Mouse (Mus musculus): ENCODE results near the gene Arid3c. TPM values are rescaled to one million over a fixed set of nuclear protein-coding genes. Genes with fewer than 3 reads are reported as not detected.
"Not testable (repeated sequence)": the region's sequence is repeated elsewhere in the genome, so short reads cannot be mapped to it uniquely, and the experiment has no call there.

Arid3c gene
- polyA plus RNA-seq (2012; rRNA removed) (0.09 and 0.20 TPM in 2 replicates), polyA plus RNA-seq (2014; fragmentation: Nextera tagmentation; extraction: Ambion mirVana) (0.29 TPM in 1 of 2 replicates, not detected in the other)

DNA sequence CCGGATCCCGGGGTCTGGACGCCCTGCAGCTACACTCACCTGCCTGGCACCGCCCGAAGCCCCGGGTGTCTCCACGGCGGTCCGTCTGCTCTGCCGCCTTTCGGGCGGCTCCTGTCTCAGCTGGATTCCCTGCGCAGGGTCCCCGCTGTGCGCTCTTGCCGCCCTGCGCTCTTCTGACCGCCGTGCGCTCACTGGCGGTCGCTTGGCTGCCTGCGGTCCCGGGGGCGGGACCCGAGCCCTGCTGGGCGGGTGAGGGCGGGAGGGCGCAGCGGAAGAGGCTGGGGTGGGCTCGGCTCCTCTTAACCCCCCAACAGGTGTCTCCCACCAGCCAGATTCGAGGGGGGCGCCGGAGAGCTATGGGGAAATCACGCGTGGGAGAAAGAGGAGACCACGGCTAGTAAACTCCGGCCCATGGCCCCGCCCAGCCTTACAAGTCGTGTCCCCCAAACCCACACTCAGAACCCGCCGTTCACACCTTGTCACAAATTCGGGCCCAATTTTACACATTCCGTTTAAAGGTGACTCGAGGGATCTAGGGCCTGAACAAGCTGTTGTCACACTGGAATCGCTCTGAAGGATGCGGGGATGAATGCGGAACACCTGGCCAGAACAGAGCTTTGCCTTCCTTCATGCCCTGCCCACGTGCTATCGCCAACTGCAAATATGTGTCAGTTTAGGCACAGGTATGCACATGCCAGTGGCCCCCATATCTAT lies at the start of gene Arid3c:
Arid3c (minus strand) TSS at position 91 of the 714 bp plus-strand sequence.
- H3K4me1 ChIP-seq (ENCODE audit: control insufficient read depth, insufficient read depth, low read length) = 0 out of 2 replicates have a peak, but pooled peaks cover 4% of the 10 kb centered on the region
- peak within 1 kb of the TSS; percentile 56 for H3K4me2 ChIP-seq (replicated peaks; ENCODE audit: low read depth, low read length, severe bottlenecking)
- no peaks in the 10 kb centered on the region for H3K9me3 ChIP-seq (ENCODE audit: control insufficient read depth, low read length)
- 0 out of 2 replicates have a peak within 1 kb of the TSS, but pooled peaks have one; percentile 32 for H3K9ac ChIP-seq (ENCODE audit: low read depth, low read length, severe bottlenecking)
- H3K36me3 ChIP-seq (ENCODE audit: control insufficient read depth, insufficient read depth, low read length) = no peaks in the 10 kb centered on the region
- TF ChIP-seq POLR2A (IDR thresholded peaks at IDR 0.05; ENCODE audit: borderline replicate concordance, extremely low read depth, insufficient read depth, insufficient read length) = no peak
- WGBS = under 1% methylated on average over 30 of the region's 50 CpGs
- no peak for ATAC-seq (ENCODE audit: low FRiP score, low read depth)
- H3K27ac ChIP-seq (replicated peaks; ENCODE audit: low read depth, low read length) = no peak within 1 kb of the TSS
- H3K4me3 ChIP-seq (replicated peaks; ENCODE audit: low read length) = peak within 1 kb of the TSS; percentile 36
- DNase-seq (ENCODE audit: low spot score) = no peak
- peaks cover 64% of the 10 kb centered on the region for H3K27me3 ChIP-seq (ENCODE audit: control insufficient read depth, insufficient read depth, low read length)

DNA sequence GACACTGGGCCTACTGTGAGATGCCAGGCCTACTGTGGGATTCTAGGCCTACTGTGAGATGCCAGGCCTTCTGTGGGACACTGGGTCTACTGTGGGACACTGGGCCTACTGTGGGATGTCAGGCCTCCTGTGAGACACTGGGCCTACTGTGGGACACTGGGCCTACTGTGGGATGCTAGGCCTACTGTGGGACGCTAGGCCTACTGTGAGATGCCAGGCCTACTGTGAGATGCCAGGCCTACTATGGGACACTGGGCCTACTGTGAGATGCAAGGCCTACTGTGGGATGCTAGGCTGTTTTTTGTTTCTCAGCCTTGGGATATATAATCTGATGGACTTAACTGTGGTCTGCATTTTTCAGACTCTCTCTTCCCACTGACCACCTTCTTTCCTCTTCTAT lies 44.9 kb upstream of the Arid3c start:
- H3K4me3 ChIP-seq (replicated peaks; ENCODE audit: low read length); ATAC-seq (ENCODE audit: low FRiP score, low read depth); DNase-seq (ENCODE audit: low spot score); H3K4me1 ChIP-seq (ENCODE audit: control insufficient read depth, insufficient read depth, low read length); H3K4me2 ChIP-seq (replicated peaks; ENCODE audit: low read depth, low read length, severe bottlenecking); H3K9ac ChIP-seq (ENCODE audit: low read depth, low read length, severe bottlenecking); H3K27ac ChIP-seq (replicated peaks; ENCODE audit: low read depth, low read length); H3K36me3 ChIP-seq (ENCODE audit: control insufficient read depth, insufficient read depth, low read length); H3K27me3 ChIP-seq (ENCODE audit: control insufficient read depth, insufficient read depth, low read length); H3K9me3 ChIP-seq (ENCODE audit: control insufficient read depth, low read length): not testable (repeated sequence)
- WGBS = 83% methylated on average over 1 of the region's 1 CpGs

DNA sequence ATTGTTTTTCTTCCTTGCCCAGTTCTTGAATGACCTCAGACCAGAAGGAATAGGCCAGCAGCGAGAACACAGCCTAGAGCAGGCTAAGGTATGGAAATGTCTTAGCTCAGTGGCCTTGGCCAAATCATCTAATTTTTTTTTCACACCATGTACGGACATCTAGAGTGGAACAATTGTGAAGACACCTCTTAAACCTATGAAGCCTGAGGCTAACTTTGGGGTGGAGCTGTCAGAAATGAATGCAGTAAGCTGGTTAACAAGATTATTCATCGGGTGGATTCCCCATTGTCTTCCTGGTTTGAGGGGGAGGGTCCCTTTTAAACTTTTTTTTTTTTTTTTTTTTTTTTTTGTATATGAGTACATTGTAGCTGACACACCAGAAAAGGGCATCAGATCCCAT lies 43.6 kb upstream of the Arid3c start:
- DNase-seq (ENCODE audit: low spot score); H3K9ac ChIP-seq (ENCODE audit: low read depth, low read length, severe bottlenecking); H3K9me3 ChIP-seq (ENCODE audit: control insufficient read depth, low read length); ATAC-seq (ENCODE audit: low FRiP score, low read depth); H3K27me3 ChIP-seq (ENCODE audit: control insufficient read depth, insufficient read depth, low read length); H3K4me1 ChIP-seq (ENCODE audit: control insufficient read depth, insufficient read depth, low read length); H3K36me3 ChIP-seq (ENCODE audit: control insufficient read depth, insufficient read depth, low read length); H3K27ac ChIP-seq (replicated peaks; ENCODE audit: low read depth, low read length): not testable (repeated sequence)
- Histone ChIP-seq H3K4me2 (replicated peaks; ENCODE audit: low read depth, low read length, severe bottlenecking) (peak overlapping the region; percentile 37), H3K4me3 (replicated peaks; ENCODE audit: low read length) (peak overlapping the region; percentile 35)
- 70% methylated on average over 3 of the region's 3 CpGs for WGBS

DNA sequence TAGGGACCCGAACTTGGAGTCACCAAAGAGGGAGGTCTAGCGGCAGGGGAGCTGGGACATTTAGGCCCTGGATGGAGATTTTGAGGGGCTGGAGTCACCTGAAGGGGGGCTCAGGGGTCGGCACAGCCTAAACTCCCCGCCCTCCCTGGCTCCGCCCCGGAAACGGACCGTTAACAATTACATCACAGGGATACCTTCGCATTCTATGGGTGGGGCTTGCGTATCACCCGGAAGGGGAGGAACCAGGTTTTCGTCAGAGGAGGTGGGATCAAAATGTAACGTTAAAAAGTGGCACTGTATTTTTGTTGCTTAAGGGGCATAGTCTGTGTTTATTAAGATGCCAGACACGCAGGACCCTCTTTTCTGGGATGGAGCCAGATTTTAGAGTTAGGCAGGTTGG lies 43.1 kb upstream of the Arid3c start, which contains the start of gene Ccl27a:
Ccl27a (minus strand) TSS at position 246 of the 400 bp plus-strand sequence.
- not testable (repeated sequence) for H3K9me3 ChIP-seq (ENCODE audit: control insufficient read depth, low read length); H3K4me1 ChIP-seq (ENCODE audit: control insufficient read depth, insufficient read depth, low read length); H3K9ac ChIP-seq (ENCODE audit: low read depth, low read length, severe bottlenecking); ATAC-seq (ENCODE audit: low FRiP score, low read depth); H3K27ac ChIP-seq (replicated peaks; ENCODE audit: low read depth, low read length); H3K27me3 ChIP-seq (ENCODE audit: control insufficient read depth, insufficient read depth, low read length); H3K36me3 ChIP-seq (ENCODE audit: control insufficient read depth, insufficient read depth, low read length)
- DNase-seq (ENCODE audit: low spot score) = peak; percentile 84
- H3K4me3 ChIP-seq (replicated peaks; ENCODE audit: low read length) = peak within 1 kb of the TSS; percentile 35
- WGBS = 2% methylated on average over 10 of the region's 14 CpGs
- peak within 1 kb of the TSS; percentile 41 for H3K4me2 ChIP-seq (replicated peaks; ENCODE audit: low read depth, low read length, severe bottlenecking)

DNA sequence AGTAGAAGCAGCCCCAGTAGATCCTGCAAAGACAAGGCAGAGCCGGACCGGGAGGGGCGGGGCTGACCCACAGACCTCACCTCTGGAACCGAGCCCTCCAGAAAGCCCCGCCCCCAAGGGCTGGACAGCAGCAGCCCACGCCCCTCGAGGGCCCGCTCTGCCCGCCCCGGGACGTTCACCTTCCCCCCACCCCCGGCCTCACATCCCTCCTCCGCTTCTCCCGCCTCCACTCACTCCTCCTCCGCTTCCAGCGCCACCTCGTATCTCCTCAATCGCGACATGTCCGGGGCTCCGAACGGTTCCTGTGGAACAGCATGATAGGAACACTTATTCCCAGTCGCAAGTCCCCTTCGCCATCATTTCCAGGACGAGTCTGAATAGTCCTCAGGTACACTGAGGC lies 42.6 kb upstream of the Arid3c start:
- WGBS = under 1% methylated on average over 11 of the region's 25 CpGs
- not testable (repeated sequence) for H3K36me3 ChIP-seq (ENCODE audit: control insufficient read depth, insufficient read depth, low read length); H3K27me3 ChIP-seq (ENCODE audit: control insufficient read depth, insufficient read depth, low read length); H3K4me1 ChIP-seq (ENCODE audit: control insufficient read depth, insufficient read depth, low read length); H3K9me3 ChIP-seq (ENCODE audit: control insufficient read depth, low read length); H3K9ac ChIP-seq (ENCODE audit: low read depth, low read length, severe bottlenecking); H3K27ac ChIP-seq (replicated peaks; ENCODE audit: low read depth, low read length); ATAC-seq (ENCODE audit: low FRiP score, low read depth)
- peak overlapping the region; percentile 41 for H3K4me2 ChIP-seq (replicated peaks; ENCODE audit: low read depth, low read length, severe bottlenecking)
- peak overlapping the region; percentile 35 for H3K4me3 ChIP-seq (replicated peaks; ENCODE audit: low read length)
- peak; percentile 55 for DNase-seq (ENCODE audit: low spot score)

DNA sequence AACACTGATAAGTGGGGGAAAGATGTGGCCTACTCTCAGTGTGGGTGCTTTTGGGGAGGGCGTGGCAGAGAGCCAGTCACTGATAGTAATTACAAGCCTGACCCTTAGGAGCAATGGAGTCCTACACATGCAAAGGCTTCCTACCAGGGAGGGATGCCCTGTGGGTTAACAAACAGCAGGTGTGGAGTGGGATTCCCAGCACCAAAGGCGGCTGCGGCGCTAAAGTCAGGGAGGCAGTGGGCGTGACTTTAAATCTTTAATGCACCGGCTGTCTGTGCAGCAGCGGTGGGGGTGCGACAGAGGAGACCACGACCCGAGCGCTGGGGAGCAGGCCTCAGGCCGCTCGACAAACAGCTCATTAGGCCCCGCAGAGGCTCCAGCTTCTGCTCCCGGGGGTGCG lies 42.0 kb upstream of the Arid3c start:
- not testable (repeated sequence) for H3K4me1 ChIP-seq (ENCODE audit: control insufficient read depth, insufficient read depth, low read length); DNase-seq (ENCODE audit: low spot score); H3K9ac ChIP-seq (ENCODE audit: low read depth, low read length, severe bottlenecking); H3K27ac ChIP-seq (replicated peaks; ENCODE audit: low read depth, low read length); ATAC-seq (ENCODE audit: low FRiP score, low read depth); H3K27me3 ChIP-seq (ENCODE audit: control insufficient read depth, insufficient read depth, low read length); H3K9me3 ChIP-seq (ENCODE audit: control insufficient read depth, low read length); H3K36me3 ChIP-seq (ENCODE audit: control insufficient read depth, insufficient read depth, low read length)
- peak overlapping the region; percentile 18 for H3K4me3 ChIP-seq (replicated peaks; ENCODE audit: low read length)
- WGBS = 16% methylated on average over 5 of the region's 16 CpGs
- peak overlapping the region; percentile 26; the same call in 1 of the 2 replicates for H3K4me2 ChIP-seq (replicated peaks; ENCODE audit: low read depth, low read length, severe bottlenecking)

DNA sequence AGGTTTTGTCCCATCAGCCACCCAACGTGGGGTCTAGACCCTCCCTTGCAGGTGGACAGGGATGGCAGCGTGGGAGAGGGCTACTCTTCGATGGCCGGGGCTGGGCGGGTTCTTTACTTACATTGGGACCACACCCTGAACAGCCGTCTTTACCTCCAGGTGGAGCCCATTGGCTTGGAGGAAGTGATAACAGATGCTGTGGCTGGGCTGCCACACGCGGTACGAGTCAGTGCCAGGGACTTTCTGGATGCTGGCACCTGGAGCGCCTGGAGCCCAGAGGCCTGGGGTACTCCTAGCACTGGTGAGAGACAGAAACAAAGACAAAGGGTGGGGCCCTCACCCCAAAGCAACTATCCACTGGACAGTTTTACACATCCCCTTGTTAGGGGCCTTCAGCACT lies 36.4 kb upstream of the Arid3c start:
- peaks cover 22% of the 10 kb centered on the region for H3K36me3 ChIP-seq (ENCODE audit: control insufficient read depth, insufficient read depth, low read length)
- H3K9ac ChIP-seq (ENCODE audit: low read depth, low read length, severe bottlenecking); H3K4me1 ChIP-seq (ENCODE audit: control insufficient read depth, insufficient read depth, low read length); H3K4me2 ChIP-seq (replicated peaks; ENCODE audit: low read depth, low read length, severe bottlenecking); H3K27me3 ChIP-seq (ENCODE audit: control insufficient read depth, insufficient read depth, low read length); ATAC-seq (ENCODE audit: low FRiP score, low read depth); H3K27ac ChIP-seq (replicated peaks; ENCODE audit: low read depth, low read length); H3K4me3 ChIP-seq (replicated peaks; ENCODE audit: low read length); H3K9me3 ChIP-seq (ENCODE audit: control insufficient read depth, low read length); DNase-seq (ENCODE audit: low spot score): not testable (repeated sequence)
- 77% methylated on average over 10 of the region's 10 CpGs for WGBS

DNA sequence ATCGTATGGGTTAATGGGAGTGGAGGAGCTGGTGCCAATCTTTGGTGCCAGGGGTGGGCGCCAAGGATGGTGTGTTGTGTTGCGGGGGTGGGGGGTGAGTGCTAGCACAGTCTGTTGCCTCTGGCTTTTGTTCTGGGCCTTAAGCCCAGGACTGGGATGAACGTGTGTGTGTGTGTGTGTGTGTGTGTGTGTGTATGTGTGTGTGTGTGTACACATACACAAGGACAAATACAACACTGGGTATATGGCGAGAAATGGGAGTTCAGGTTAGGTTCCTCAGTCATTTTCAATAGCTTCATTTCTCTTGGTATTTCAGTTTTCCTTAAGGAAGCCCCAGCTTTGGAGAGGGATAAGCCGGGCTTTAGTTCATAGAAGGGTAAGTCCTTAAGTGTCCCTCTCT lies 32.2 kb upstream of the Arid3c start:
- H3K9me3 ChIP-seq (ENCODE audit: control insufficient read depth, low read length); ATAC-seq (ENCODE audit: low FRiP score, low read depth); DNase-seq (ENCODE audit: low spot score); H3K27me3 ChIP-seq (ENCODE audit: control insufficient read depth, insufficient read depth, low read length): not testable (repeated sequence)
- peak overlapping the region; percentile 76 for H3K4me2 ChIP-seq (replicated peaks; ENCODE audit: low read depth, low read length, severe bottlenecking)
- H3K36me3 ChIP-seq (ENCODE audit: control insufficient read depth, insufficient read depth, low read length) = peaks cover 24% of the 10 kb centered on the region
- 48% methylated on average over 3 of the region's 6 CpGs for WGBS
- H3K9ac ChIP-seq (ENCODE audit: low read depth, low read length, severe bottlenecking) = peak overlapping the region; percentile 68; the same call in 1 of the 2 replicates
- H3K4me3 ChIP-seq (replicated peaks; ENCODE audit: low read length) = peak overlapping the region; percentile 66
- H3K4me1 ChIP-seq (ENCODE audit: control insufficient read depth, insufficient read depth, low read length) = peaks cover 21% of the 10 kb centered on the region
- H3K27ac ChIP-seq (replicated peaks; ENCODE audit: low read depth, low read length) = peak overlapping the region; percentile 93

All from limb, embryonic 14.5 days (tissue).